7 mouse cellular contexts compared by ENCODE assay signal in the genomic region with DNA sequence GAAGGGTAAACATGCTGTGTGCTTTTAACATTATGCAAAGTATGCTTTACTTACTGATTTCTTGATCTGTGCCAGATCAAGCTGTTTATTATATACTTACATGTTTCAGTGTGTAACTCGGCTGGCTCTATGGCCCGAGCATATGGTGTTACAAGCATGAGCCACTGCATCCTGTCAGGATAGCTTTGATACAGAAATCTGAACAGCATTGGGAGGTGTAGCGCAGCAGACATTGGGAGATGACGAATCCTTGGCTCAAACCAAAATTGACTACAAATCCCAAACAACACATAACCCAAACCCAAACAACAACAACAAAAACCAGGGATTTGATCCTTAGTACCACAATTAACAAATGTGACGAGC. TPM values are rescaled to one million over a fixed set of nuclear protein-coding genes. Genes with fewer than 3 reads are reported as not detected.
DNase-seq lines count a peak whose midpoint lies in the region; ATAC-seq lines count a peak whose summit lies in the region.

No protein-coding gene starts in this region.

- no peaks in the 10 kb centered on the region for H3K27me3 ChIP-seq in megakaryocyte, embryonic 14.5 days (replicated peaks)
- H3K27me3 ChIP-seq in forebrain, embryonic 12.5 days, result no peaks in the 10 kb centered on the region
- no peaks in the 10 kb centered on the region for H3K27me3 ChIP-seq in limb, embryonic 15.5 days
- H3K27me3 ChIP-seq in stomach, embryonic 15.5 days (replicated peaks), result no peaks in the 10 kb centered on the region

- 11% methylated on average over 5 of the region's 5 CpGs for WGBS in forebrain, embryonic 12.5 days
- 7% methylated on average over 5 of the region's 5 CpGs for WGBS in limb, embryonic 15.5 days
- WGBS in stomach, embryonic 15.5 days, result 3% methylated on average over 5 of the region's 5 CpGs

- peak overlapping the region; percentile 62; the same call in 1 of the 2 replicates for H3K27ac ChIP-seq in forebrain, embryonic 12.5 days
- H3K27ac ChIP-seq in limb, embryonic 15.5 days, result peak overlapping the region; percentile 93
- H3K27ac ChIP-seq in stomach, embryonic 15.5 days, result peak overlapping the region; percentile 92

- H3K36me3 ChIP-seq in megakaryocyte, embryonic 14.5 days (replicated peaks; ENCODE audit: low read length), result peaks cover 26% of the 10 kb centered on the region
- peaks cover 30% of the 10 kb centered on the region for H3K36me3 ChIP-seq in forebrain, embryonic 12.5 days (replicated peaks)
- peaks cover 30% of the 10 kb centered on the region for H3K36me3 ChIP-seq in limb, embryonic 15.5 days
- peaks cover 19% of the 10 kb centered on the region for H3K36me3 ChIP-seq in stomach, embryonic 15.5 days

- DNase-seq in thymus, postnatal 0 days (ENCODE audit: low spot score), result no peak
- no peak for DNase-seq in adrenal gland, postnatal 4 days (ENCODE audit: low spot score in 2 of 2)

- peak overlapping the region; percentile 93 for H3K4me2 ChIP-seq in forebrain, embryonic 12.5 days
- H3K4me2 ChIP-seq in limb, embryonic 15.5 days, result peak overlapping the region; percentile 56
- peak overlapping the region; percentile 79 for H3K4me2 ChIP-seq in stomach, embryonic 15.5 days

- H3K9ac ChIP-seq in forebrain, embryonic 12.5 days, result peak overlapping the region; percentile 76; the same call in 1 of the 2 replicates
- H3K9ac ChIP-seq in limb, embryonic 15.5 days, result 0 out of 2 replicates have a peak overlapping the region, but pooled peaks have one; percentile 88
- no peak overlapping the region; the same call in 1 of the 2 replicates for H3K9ac ChIP-seq in stomach, embryonic 15.5 days

- no peaks in the 10 kb centered on the region for H3K9me3 ChIP-seq in megakaryocyte, embryonic 14.5 days
- H3K9me3 ChIP-seq in forebrain, embryonic 12.5 days, result no peaks in the 10 kb centered on the region
- no peaks in the 10 kb centered on the region for H3K9me3 ChIP-seq in limb, embryonic 15.5 days
- H3K9me3 ChIP-seq in stomach, embryonic 15.5 days, result no peaks in the 10 kb centered on the region

- H3K4me1 ChIP-seq in megakaryocyte, embryonic 14.5 days, result peaks cover 44% of the 10 kb centered on the region
- peaks cover 19% of the 10 kb centered on the region for H3K4me1 ChIP-seq in forebrain, embryonic 12.5 days
- H3K4me1 ChIP-seq in limb, embryonic 15.5 days, result peaks cover 14% of the 10 kb centered on the region
- peaks cover 11% of the 10 kb centered on the region for H3K4me1 ChIP-seq in stomach, embryonic 15.5 days

- ATAC-seq in megakaryocyte, adult 5-6 weeks (ENCODE audit: poor library complexity, severe bottlenecking), result no peak
- ATAC-seq in forebrain, embryonic 12.5 days (ENCODE audit: low FRiP score), result peak; percentile 34; the same call in 1 of the 2 replicates
- no peak for ATAC-seq in limb, embryonic 15.5 days (ENCODE audit: insufficient number of reproducible peaks, low FRiP score, low TSS enrichment, low read depth)
- no peak for ATAC-seq in stomach, embryonic 15.5 days (ENCODE audit: insufficient read depth, low FRiP score, low read depth)

- H3K4me3 ChIP-seq in megakaryocyte, embryonic 14.5 days (replicated peaks), result peak overlapping the region; percentile 98
- H3K4me3 ChIP-seq in forebrain, embryonic 12.5 days (replicated peaks), result peak overlapping the region; percentile 79
- H3K4me3 ChIP-seq in limb, embryonic 15.5 days, result peak overlapping the region; percentile 86
- peak overlapping the region; percentile 95 for H3K4me3 ChIP-seq in stomach, embryonic 15.5 days (replicated peaks)

RNA-seq across cellular contexts. Expression of gene 2310039H08Rik, which starts 0.4 kb away (rescaled TPM):
- polyA plus RNA-seq in megakaryocyte, embryonic 14.5 days (2012; ENCODE audit: insufficient read depth, low replicate concordance), result 143 and 286 TPM in 2 replicates
- 8.1 and 8.8 TPM in 2 replicates for total RNA-seq in megakaryocyte, adult 5-6 weeks (2015)
- total RNA-seq in megakaryocyte, adult 5-6 weeks (2017), result 5.5 and 10.7 TPM in 2 replicates
- 57.2 and 61.2 TPM in 2 replicates for polyA plus RNA-seq in forebrain, embryonic 12.5 days (2016; fragmentation: Nextera tagmentation; extraction: Ambion mirVana)
- polyA plus RNA-seq in limb, embryonic 15.5 days (2015; fragmentation: Nextera tagmentation; extraction: Ambion mirVana), result 78.8 and 86.0 TPM in 2 replicates
- polyA plus RNA-seq in stomach, embryonic 15.5 days (2015; fragmentation: Nextera tagmentation; extraction: Ambion mirVana), result 76.0 and 89.3 TPM in 2 replicates
- polyA plus RNA-seq in thymus, postnatal 0 days (2015; fragmentation: Nextera tagmentation; extraction: Ambion mirVana), result 112 and 116 TPM in 2 replicates
- 10 to 100 TPM; 53.0 to 73.7 TPM for total RNA-seq in adrenal gland, postnatal 4 days (2021)

RNA-seq across cellular contexts. Expression of gene Ptcra, which starts 8.5 kb away (rescaled TPM):
- not detected in 2 replicates for polyA plus RNA-seq in megakaryocyte, embryonic 14.5 days (2012; ENCODE audit: insufficient read depth, low replicate concordance)
- total RNA-seq in megakaryocyte, adult 5-6 weeks (2015), result not detected in 2 replicates
- not detected in 2 replicates for total RNA-seq in megakaryocyte, adult 5-6 weeks (2017)
- polyA plus RNA-seq in forebrain, embryonic 12.5 days (2016; fragmentation: Nextera tagmentation; extraction: Ambion mirVana), result 0.24 and 0.36 TPM in 2 replicates
- polyA plus RNA-seq in limb, embryonic 15.5 days (2015; fragmentation: Nextera tagmentation; extraction: Ambion mirVana), result 0.17 and 0.33 TPM in 2 replicates
- 0.37 and 0.57 TPM in 2 replicates for polyA plus RNA-seq in stomach, embryonic 15.5 days (2015; fragmentation: Nextera tagmentation; extraction: Ambion mirVana)
- polyA plus RNA-seq in thymus, postnatal 0 days (2015; fragmentation: Nextera tagmentation; extraction: Ambion mirVana), result 118 and 120 TPM in 2 replicates
- under 1 TPM in 1 of 2 experiments, not detected in 1; 0.22 TPM for total RNA-seq in adrenal gland, postnatal 4 days (2021)

RNA-seq across cellular contexts. Expression of gene Rpl7l1, which starts 10.5 kb away (rescaled TPM):
- polyA plus RNA-seq in megakaryocyte, embryonic 14.5 days (2012; ENCODE audit: insufficient read depth, low replicate concordance), result 1.1 and 4.7 TPM in 2 replicates
- total RNA-seq in megakaryocyte, adult 5-6 weeks (2015), result 57.4 and 63.0 TPM in 2 replicates
- total RNA-seq in megakaryocyte, adult 5-6 weeks (2017), result 78.5 and 81.4 TPM in 2 replicates
- polyA plus RNA-seq in forebrain, embryonic 12.5 days (2016; fragmentation: Nextera tagmentation; extraction: Ambion mirVana), result 154 and 178 TPM in 2 replicates
- polyA plus RNA-seq in limb, embryonic 15.5 days (2015; fragmentation: Nextera tagmentation; extraction: Ambion mirVana), result 151 and 154 TPM in 2 replicates
- polyA plus RNA-seq in stomach, embryonic 15.5 days (2015; fragmentation: Nextera tagmentation; extraction: Ambion mirVana), result 145 and 155 TPM in 2 replicates
- polyA plus RNA-seq in thymus, postnatal 0 days (2015; fragmentation: Nextera tagmentation; extraction: Ambion mirVana), result 136 and 137 TPM in 2 replicates
- total RNA-seq in adrenal gland, postnatal 4 days (2021), result 100 to 1,000 TPM in 1 of 2 experiments, 10 to 100 TPM in 1; 85.7 to 101 TPM

RNA-seq across cellular contexts. Expression of gene Cnpy3, which starts 20.0 kb away (rescaled TPM):
- polyA plus RNA-seq in megakaryocyte, embryonic 14.5 days (2012; ENCODE audit: insufficient read depth, low replicate concordance), result 133 and 243 TPM in 2 replicates
- total RNA-seq in megakaryocyte, adult 5-6 weeks (2015), result 35.6 and 39.6 TPM in 2 replicates
- 109 and 112 TPM in 2 replicates for total RNA-seq in megakaryocyte, adult 5-6 weeks (2017)
- 56.6 and 57.3 TPM in 2 replicates for polyA plus RNA-seq in forebrain, embryonic 12.5 days (2016; fragmentation: Nextera tagmentation; extraction: Ambion mirVana)
- polyA plus RNA-seq in limb, embryonic 15.5 days (2015; fragmentation: Nextera tagmentation; extraction: Ambion mirVana), result 78.0 and 83.6 TPM in 2 replicates
- 79.0 and 79.3 TPM in 2 replicates for polyA plus RNA-seq in stomach, embryonic 15.5 days (2015; fragmentation: Nextera tagmentation; extraction: Ambion mirVana)
- 55.1 and 58.0 TPM in 2 replicates for polyA plus RNA-seq in thymus, postnatal 0 days (2015; fragmentation: Nextera tagmentation; extraction: Ambion mirVana)
- total RNA-seq in adrenal gland, postnatal 4 days (2021), result 10 to 100 TPM; 61.5 to 63.3 TPM

RNA-seq across cellular contexts. Expression of gene Gnmt, which starts 43.1 kb away (rescaled TPM):
- 5.0 TPM in 1 of 2 replicates, not detected in the other for polyA plus RNA-seq in megakaryocyte, embryonic 14.5 days (2012; ENCODE audit: insufficient read depth, low replicate concordance)
- 0.80 and 1.9 TPM in 2 replicates for total RNA-seq in megakaryocyte, adult 5-6 weeks (2015)
- total RNA-seq in megakaryocyte, adult 5-6 weeks (2017), result 0.89 and 1.1 TPM in 2 replicates
- polyA plus RNA-seq in forebrain, embryonic 12.5 days (2016; fragmentation: Nextera tagmentation; extraction: Ambion mirVana), result 0.54 and 0.91 TPM in 2 replicates
- polyA plus RNA-seq in limb, embryonic 15.5 days (2015; fragmentation: Nextera tagmentation; extraction: Ambion mirVana), result 1.5 and 2.5 TPM in 2 replicates
- polyA plus RNA-seq in stomach, embryonic 15.5 days (2015; fragmentation: Nextera tagmentation; extraction: Ambion mirVana), result 12.5 and 15.0 TPM in 2 replicates
- polyA plus RNA-seq in thymus, postnatal 0 days (2015; fragmentation: Nextera tagmentation; extraction: Ambion mirVana), result 2.9 and 3.0 TPM in 2 replicates
- 10 to 100 TPM in 1 of 2 experiments, 1 to 10 TPM in 1; 1.8 to 15.4 TPM for total RNA-seq in adrenal gland, postnatal 4 days (2021)

Comparison
In these comparisons a context has a peak if more than half of its experiments do, and no peak if none do; other contexts are left out.
1. RNA of gene Ptcra, which starts 8.5 kb away (polyA plus RNA-seq): 118 to 120 TPM in thymus, postnatal 0 days; 0.37 to 0.57 TPM in stomach, embryonic 15.5 days, 0.17 to 0.33 TPM in limb, embryonic 15.5 days, 0.24 to 0.36 TPM in forebrain, embryonic 12.5 days and not detected in megakaryocyte, embryonic 14.5 days; every median in the first group is over 10 times any median in the second.
2. RNA of gene Rpl7l1, which starts 10.5 kb away (polyA plus RNA-seq): 154 to 178 TPM in forebrain, embryonic 12.5 days, 151 to 154 TPM in limb, embryonic 15.5 days, 145 to 155 TPM in stomach, embryonic 15.5 days and 136 to 137 TPM in thymus, postnatal 0 days; 1.1 to 4.7 TPM in megakaryocyte, embryonic 14.5 days; every median in the first group is over 10 times any median in the second.
3. Peak in every context shown above with its lines, with median percentiles within 50 percentile points of each other: H3K4me3 ChIP-seq, H3K27ac ChIP-seq and H3K4me2 ChIP-seq.